Comparison of ENCODE assay signal across 15 mouse cellular contexts in the genomic region with DNA sequence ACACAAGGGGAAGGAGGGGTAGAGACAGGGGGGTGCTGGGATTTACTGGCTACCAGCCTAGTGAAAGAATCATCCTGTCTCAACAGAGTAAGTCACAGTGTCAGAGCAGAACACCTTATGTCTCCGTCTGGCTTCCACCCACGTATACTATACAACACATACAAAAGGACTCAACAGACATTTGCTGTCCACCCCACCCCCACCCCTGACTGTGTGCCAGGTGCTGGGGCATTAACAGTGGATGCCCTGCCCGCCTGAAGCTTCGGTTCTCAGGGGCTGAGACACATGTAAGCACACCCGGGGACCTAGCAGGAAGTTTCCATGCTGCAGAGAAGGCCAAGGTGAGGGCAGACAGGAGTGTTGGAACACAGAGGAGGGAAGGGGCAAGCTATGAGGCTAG.
"Had no signal": no experiment of that assay in that cellular context is flagged by ENCODE, and none has a peak within 500 bp of the region (broad histone marks: within the 10 kb centered on the region; RNA-seq: fewer than 3 reads in every experiment).

No protein-coding gene starts in this region.

- H3K27me3 ChIP-seq: limb, embryonic 13.5 days; midbrain, embryonic 12.5 days; neural tube, embryonic 13.5 days; stomach, embryonic 15.5 days had no signal

- H3K4me3 ChIP-seq: limb, embryonic 13.5 days; midbrain, embryonic 12.5 days; neural tube, embryonic 13.5 days; stomach, embryonic 15.5 days had no signal

- H3K27ac ChIP-seq: kidney, postnatal 0 days; limb, embryonic 13.5 days; liver, embryonic 14.5 days; midbrain, embryonic 12.5 days; neural tube, embryonic 13.5 days; stomach, embryonic 15.5 days had no signal

- H3K4me2 ChIP-seq: limb, embryonic 13.5 days; midbrain, embryonic 12.5 days; neural tube, embryonic 13.5 days; stomach, embryonic 15.5 days had no signal

- H3K9me3 ChIP-seq: limb, embryonic 13.5 days; midbrain, embryonic 12.5 days; neural tube, embryonic 13.5 days; stomach, embryonic 15.5 days had no signal

- DNase-seq: kidney, postnatal 36 days; layer of hippocampus, adult 9-11 months; layer of hippocampus, postnatal 36 days; lung, adult 18-20 months; lung, postnatal 36 days; retina, postnatal 1 day; thymus, adult 2 months; thymus, postnatal 25 days had no signal

- H3K36me3 ChIP-seq: limb, embryonic 13.5 days; midbrain, embryonic 12.5 days; neural tube, embryonic 13.5 days; stomach, embryonic 15.5 days had no signal

- H3K9ac ChIP-seq: limb, embryonic 13.5 days; liver, embryonic 14.5 days; midbrain, embryonic 12.5 days; neural tube, embryonic 13.5 days; stomach, embryonic 15.5 days had no signal

- ATAC-seq: lung, postnatal 0 days had no signal
